Mouse (Mus musculus) kidney, adult 10 weeks (tissue): ENCODE results near the gene Olfr630. TPM values are rescaled to one million over a fixed set of nuclear protein-coding genes. Genes with fewer than 3 reads are reported as not detected.

Experiments
- polyA plus RNA-seq: library from polyadenylated mRNA; stranded (reverse); fragments of 350-450 nt; fragmentation: Illumina TruSeq; extraction: RNeasy Lipid Tissue Mini Kit (QIAGEN cat#74804); gene quantifications from one replicate; pipeline ENCODE4 v1.2.3, GENCODE M21; 2014; ENCODE audit warnings: low read depth, low replicate concordance

The Olfr630 gene
- polyA plus RNA-seq = not detected

GRCm38 (mm10) chr7:103757233-103757632 lies at the start of gene Olfr630:
Gene Olfr630, minus strand, starts transcription at chr7:103757333.

GRCm38 (mm10) chr7:103791721-103792120 lies 34.6 kb upstream of the Olfr630 start, which contains the start of gene Olfr67:
Gene Olfr67, minus strand, starts transcription at chr7:103791821.

GRCm38 (mm10) chr7:103779598-103779997 lies 22.5 kb upstream of the Olfr630 start, which contains the start of gene Olfr68:
Gene Olfr68, minus strand, starts transcription at chr7:103779698.

GRCm38 (mm10) chr7:103771494-103771893 lies 14.4 kb upstream of the Olfr630 start, which contains the start of gene Olfr69:
Gene Olfr69, minus strand, starts transcription at chr7:103771594.

GRCm38 (mm10) chr7:103744843-103745242 lies 12.3 kb downstream of the Olfr630 start, which contains the start of gene Olfr629:
Gene Olfr629, minus strand, starts transcription at chr7:103744943.

GRCm38 (mm10) chr7:103730074-103730473 lies 27.1 kb downstream of the Olfr630 start, which contains the start of gene Olfr628:
Gene Olfr628, plus strand, starts transcription at chr7:103730374.

GRCm38 (mm10) chr7:103714371-103714770 lies 42.8 kb downstream of the Olfr630 start, which contains the start of gene Olfr243:
Gene Olfr243, plus strand, starts transcription at chr7:103714671.

Other genes starting within 250 kb of the Olfr630 start
- gene Olfr610, start 245.2 kb downstream of the Olfr630 start, polyA plus RNA-seq = not detected
- gene Olfr611, start 236.5 kb downstream of the Olfr630 start, polyA plus RNA-seq = not detected
- gene Olfr612, start 214.6 kb downstream of the Olfr630 start, polyA plus RNA-seq = not detected
- gene Olfr613, start 209.3 kb downstream of the Olfr630 start, polyA plus RNA-seq = not detected
- gene Olfr615, start 201.3 kb downstream of the Olfr630 start, polyA plus RNA-seq = not detected
- gene Olfr616, start 188.2 kb downstream of the Olfr630 start, polyA plus RNA-seq = not detected
- gene Olfr617, start 184.3 kb downstream of the Olfr630 start, polyA plus RNA-seq = not detected
- not detected for gene Olfr618, start 167.2 kb downstream of the Olfr630 start, polyA plus RNA-seq
- gene Olfr619, start 156.8 kb downstream of the Olfr630 start, polyA plus RNA-seq = not detected
- gene Olfr620, start 144.8 kb downstream of the Olfr630 start, polyA plus RNA-seq = not detected
- not detected for gene Olfr622, start 114.6 kb downstream of the Olfr630 start, polyA plus RNA-seq
- gene Olfr623, start 93.6 kb downstream of the Olfr630 start, polyA plus RNA-seq = not detected
- 0.44 TPM for gene Olfr624, start 86.1 kb downstream of the Olfr630 start, polyA plus RNA-seq
- gene Olfr625-ps1, start 74.6 kb downstream of the Olfr630 start, polyA plus RNA-seq = not detected
- not detected for gene Olfr243, start 42.7 kb downstream of the Olfr630 start, polyA plus RNA-seq
- gene Olfr628, start 27.0 kb downstream of the Olfr630 start, polyA plus RNA-seq = not detected
- not detected for gene Olfr629, start 12.4 kb downstream of the Olfr630 start, polyA plus RNA-seq
- not detected for gene Olfr69, start 14.3 kb upstream of the Olfr630 start, polyA plus RNA-seq
- not detected for gene Olfr68, start 22.4 kb upstream of the Olfr630 start, polyA plus RNA-seq
- not detected for gene Olfr67, start 34.5 kb upstream of the Olfr630 start, polyA plus RNA-seq
- 7.4 TPM for gene Hbb-bt, start 56.7 kb upstream of the Olfr630 start, polyA plus RNA-seq
- 99.3 TPM for gene Hbb-bs, start 70.8 kb upstream of the Olfr630 start, polyA plus RNA-seq
- gene Hbb-bh2, start 83.2 kb upstream of the Olfr630 start, polyA plus RNA-seq = not detected
- not detected for gene Hbb-bh1, start 85.8 kb upstream of the Olfr630 start, polyA plus RNA-seq
- gene Hbb-y, start 95.9 kb upstream of the Olfr630 start, polyA plus RNA-seq = not detected
- not detected for gene Olfr66, start 128.9 kb upstream of the Olfr630 start, polyA plus RNA-seq
- gene Olfr64, start 137.2 kb upstream of the Olfr630 start, polyA plus RNA-seq = not detected
- not detected for gene Olfr65, start 146.2 kb upstream of the Olfr630 start, polyA plus RNA-seq
- not detected for gene Olfr631, start 171.5 kb upstream of the Olfr630 start, polyA plus RNA-seq
- not detected for gene Olfr632, start 177.0 kb upstream of the Olfr630 start, polyA plus RNA-seq
- gene Olfr633, start 187.1 kb upstream of the Olfr630 start, polyA plus RNA-seq = not detected
- not detected for gene Olfr635, start 213.8 kb upstream of the Olfr630 start, polyA plus RNA-seq
- gene Olfr638, start 241.4 kb upstream of the Olfr630 start, polyA plus RNA-seq = not detected